Mouse (Mus musculus) heart, postnatal 0 days (tissue): ENCODE data around the gene Zbtb43. TPM values are rescaled to one million over a fixed set of nuclear protein-coding genes. Genes with fewer than 3 reads are reported as not detected.
A peak's percentile ranks its signal among the peaks of the same experiment; 100 is the strongest.

ENCODE experiments used
- ATAC-seq: fragments of 200-750 bp; cut with Nextera tagmentation; 2 replicates; pipeline ENCODE4 v1.8.0; 2017; ENCODE audit warnings: low read depth, moderate number of reproducible peaks, moderate library complexity; ENCODE audit not compliant: insufficient read depth
- DNase-seq: peaks from one replicate; pipeline ENCODE4 v3.0.0-alpha.2; 2016; ENCODE audit warnings: low spot score
- H3K27ac ChIP-seq: fragments of 300-500 bp; sonication (generic); 2 replicates; pipeline ENCODE4 v1.5.1; 2014; ENCODE audit warnings: low read depth, mild to moderate bottlenecking
- H3K27me3 ChIP-seq: fragments of 300-500 bp; sonication (generic); 2 replicates; pipeline ENCODE4 v1.6.1; 2014; ENCODE audit warnings: low read length, mixed read lengths; ENCODE audit not compliant: control insufficient read depth, insufficient read depth
- H3K36me3 ChIP-seq: fragments of 300-500 bp; sonication (generic); replicated peaks from 2 replicates; pipeline ENCODE4 v1.6.1; 2014; ENCODE audit warnings: low read length, mixed read lengths; ENCODE audit not compliant: control insufficient read depth, insufficient read depth
- H3K4me1 ChIP-seq: fragments of 300-500 bp; sonication (generic); 2 replicates; pipeline ENCODE4 v1.6.1; 2014; ENCODE audit warnings: antibody characterized with exemption; ENCODE audit not compliant: control insufficient read depth, insufficient read depth
- H3K4me2 ChIP-seq: fragments of 300-500 bp; sonication (generic); 2 replicates; pipeline ENCODE4 v1.6.1; 2014; ENCODE audit warnings: low read depth, mild to moderate bottlenecking, low read length, moderate library complexity
- H3K4me3 ChIP-seq: fragments of 300-500 bp; sonication (generic); 2 replicates; pipeline ENCODE4 v1.5.1; 2014; ENCODE audit warnings: low read depth, low read length
- H3K9ac ChIP-seq: fragments of 300-500 bp; sonication (generic); replicated peaks from 2 replicates; pipeline ENCODE4 v1.6.1; 2014; ENCODE audit warnings: low read depth, low read length, mixed read lengths
- H3K9me3 ChIP-seq: fragments of 300-500 bp; sonication (generic); replicated peaks from 2 replicates; pipeline ENCODE4 v1.6.1; 2016; ENCODE audit warnings: low read length; ENCODE audit not compliant: control insufficient read depth
- CTCF ChIP-seq: IDR thresholded peaks from 2 replicates; pipeline ENCODE4 v1.5.1; 2016; ENCODE audit warnings: antibody characterized with exemption, control low read depth, low read depth
- EP300 ChIP-seq: IDR thresholded peaks from 2 replicates; pipeline ENCODE4 v1.6.1; 2016; ENCODE audit warnings: antibody characterized with exemption, low read depth
- WGBS: fragments of 180-500 bp; shearing (Covaris S2); extraction: QIAGEN DNeasy Blood & Tissue Kit; methylation state at CpG from one replicate; pipeline ENCODE4 v1.1.7; 2014; 5-methylcytosine and 5-hydroxymethylcytosine counted together
- polyA plus RNA-seq: library from polyadenylated mRNA; unstranded; fragments of >200 nt; fragmentation: Nextera tagmentation; extraction: Ambion mirVana; gene quantifications from 2 replicates; pipeline ENCODE4 v1.2.1, GENCODE M21; 2015
- total RNA-seq: library from RNA; depleted of rRNA; stranded (reverse); fragments of >200 nt; gene quantifications from 2 replicates; pipeline ENCODE4 v1.2.3, GENCODE M21; 2014; ENCODE audit warnings: low replicate concordance

Gene Zbtb43
- total and polyA plus RNA-seq, 2 experiments from 2014 or later = 11.8 to 12.3 TPM

- WGBS = 89% methylated on average over 8 of the region's 8 CpGs
- TF ChIP-seq EP300 = no peak
- TF ChIP-seq CTCF = no peak
- no peak for DNase-seq
- Histone ChIP-seq H3K4me3 (no peak overlapping the region), H3K27me3 (no peaks in the 10 kb centered on the region), H3K4me1 (peaks cover 22% of the 10 kb centered on the region; the same call in 1 of the 2 replicates), H3K4me2 (no peak overlapping the region), H3K27ac (no peak overlapping the region), H3K9me3 (no peaks in the 10 kb centered on the region), H3K36me3 (peaks cover 65% of the 10 kb centered on the region), H3K9ac (no peak overlapping the region)
- ATAC-seq = no peak
Measured at GRCm38 (mm10) chr2:33454816-33455215, 13.5 kb downstream of the Zbtb43 start.

- Histone ChIP-seq H3K36me3 (peaks cover 66% of the 10 kb centered on the region), H3K9me3 (no peaks in the 10 kb centered on the region), H3K4me3 (no peak overlapping the region), H3K4me2 (no peak overlapping the region), H3K4me1 (peaks cover 22% of the 10 kb centered on the region; the same call in 1 of the 2 replicates), H3K27me3 (no peaks in the 10 kb centered on the region), H3K9ac (no peak overlapping the region), H3K27ac (no peak overlapping the region)
- TF ChIP-seq CTCF (no peak), EP300 (no peak)
- ATAC-seq (no peak), DNase-seq (no peak)
- 53% methylated on average over 3 of the region's 3 CpGs for WGBS
Measured at GRCm38 (mm10) chr2:33453476-33453875, 14.9 kb downstream of the Zbtb43 start.

- ATAC-seq = no peak
- no peak for DNase-seq
- no peaks in the 10 kb centered on the region for H3K27me3 ChIP-seq
- peaks cover 22% of the 10 kb centered on the region; the same call in 1 of the 2 replicates for H3K4me1 ChIP-seq
- peaks cover 62% of the 10 kb centered on the region for H3K36me3 ChIP-seq
- H3K4me2 ChIP-seq = no peak overlapping the region
- H3K27ac ChIP-seq = no peak overlapping the region
- H3K9ac ChIP-seq = no peak overlapping the region; the same call in 1 of the 2 replicates
- WGBS = 81% methylated on average over 5 of the region's 5 CpGs
- TF ChIP-seq EP300 (no peak), CTCF (no peak)
- H3K9me3 ChIP-seq = no peaks in the 10 kb centered on the region
- H3K4me3 ChIP-seq = no peak overlapping the region
Measured at GRCm38 (mm10) chr2:33452721-33453120, 15.6 kb downstream of the Zbtb43 start.

GRCm38 (mm10) chr2:33452140-33452539, 16.2 kb downstream of the Zbtb43 start:
- ATAC-seq = no peak
- Histone ChIP-seq H3K36me3 (peaks cover 59% of the 10 kb centered on the region), H3K9me3 (no peaks in the 10 kb centered on the region), H3K4me1 (peaks cover 22% of the 10 kb centered on the region; the same call in 1 of the 2 replicates), H3K27ac (no peak overlapping the region), H3K27me3 (no peaks in the 10 kb centered on the region), H3K4me3 (no peak overlapping the region), H3K4me2 (no peak overlapping the region), H3K9ac (no peak overlapping the region; the same call in 1 of the 2 replicates)
- 15% methylated on average over 4 of the region's 4 CpGs for WGBS
- TF ChIP-seq CTCF (no peak), EP300 (no peak)
- no peak for DNase-seq

GRCm38 (mm10) chr2:33451038-33451978, 17.1 kb downstream of the Zbtb43 start:
- TF ChIP-seq CTCF (no peak), EP300 (no peak)
- DNase-seq (no peak), ATAC-seq (no peak)
- H3K4me1 ChIP-seq = peaks cover 22% of the 10 kb centered on the region; the same call in 1 of the 2 replicates
- H3K4me2 ChIP-seq = no peak overlapping the region
- H3K9ac ChIP-seq = no peak overlapping the region
- no peaks in the 10 kb centered on the region for H3K9me3 ChIP-seq
- 0 out of 2 replicates have a peak overlapping the region, but pooled peaks have one; percentile 30 for H3K27ac ChIP-seq
- no peak overlapping the region for H3K4me3 ChIP-seq
- no peaks in the 10 kb centered on the region for H3K27me3 ChIP-seq
- WGBS = 70% methylated on average over 11 of the region's 11 CpGs
- peaks cover 57% of the 10 kb centered on the region for H3K36me3 ChIP-seq
